Mouse (Mus musculus): ENCODE results near the gene Hist1h2bn. TPM values are rescaled to one million over a fixed set of nuclear protein-coding genes. Genes with fewer than 3 reads are reported as not detected.

The Hist1h2bn gene
- 1 to 10 TPM in 1 of 2 experiments, not detected in 1; 3.5 TPM for polyA plus RNA-seq (2017; shearing (Covaris generic))

DNA sequence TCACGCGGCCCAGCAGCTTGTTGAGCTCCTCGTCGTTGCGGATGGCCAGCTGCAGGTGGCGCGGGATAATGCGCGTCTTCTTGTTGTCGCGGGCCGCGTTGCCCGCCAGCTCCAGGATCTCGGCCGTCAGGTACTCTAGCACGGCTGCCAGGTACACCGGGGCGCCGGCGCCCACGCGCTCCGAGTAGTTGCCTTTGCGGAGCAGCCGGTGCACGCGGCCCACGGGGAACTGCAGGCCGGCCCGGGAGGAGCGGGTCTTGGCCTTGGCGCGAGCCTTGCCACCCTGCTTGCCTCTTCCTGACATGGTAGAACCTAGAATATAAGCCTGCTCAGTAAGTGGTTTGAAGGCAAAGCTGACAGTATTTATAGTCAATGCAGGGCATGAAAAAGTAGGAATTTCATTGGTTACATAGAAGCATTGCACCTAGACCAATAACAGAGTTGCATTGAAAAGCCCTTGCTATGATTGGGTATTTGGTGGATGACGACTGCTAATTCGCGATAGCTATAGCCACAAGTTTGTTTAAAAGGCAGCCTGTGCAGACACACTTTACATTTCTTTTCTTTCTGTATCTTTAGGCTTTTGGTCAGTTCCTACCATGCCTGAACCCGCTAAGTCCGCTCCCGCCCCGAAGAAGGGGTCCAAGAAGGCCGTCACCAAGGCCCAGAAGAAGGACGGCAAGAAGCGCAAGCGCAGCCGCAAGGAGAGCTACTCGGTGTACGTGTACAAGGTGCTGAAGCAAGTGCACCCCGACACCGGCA, at the start of gene Hist1h2bn, which contains the start of gene Hist1h2ak:
TSS of gene Hist1h2bn (plus strand) at position 600 of the 762 bp plus-strand sequence.
TSS of gene Hist1h2ak (minus strand) at position 304 of the 762 bp plus-strand sequence.

GRCm38 (mm10) chr13:21715864-21716539, 37.9 kb upstream of the Hist1h2bn start, which contains the start of the genes Hist1h2bl and Hist1h2ai:
Gene Hist1h2bl, minus strand, starts transcription at chr13:21716143.
Gene Hist1h2ai, plus strand, starts transcription at chr13:21716422.

GRCm38 (mm10) chr13:21717397-21718357, 36.2 kb upstream of the Hist1h2bn start, which contains the start of gene Hist1h3h:
Gene Hist1h3h, plus strand, starts transcription at chr13:21717659.

DNA sequence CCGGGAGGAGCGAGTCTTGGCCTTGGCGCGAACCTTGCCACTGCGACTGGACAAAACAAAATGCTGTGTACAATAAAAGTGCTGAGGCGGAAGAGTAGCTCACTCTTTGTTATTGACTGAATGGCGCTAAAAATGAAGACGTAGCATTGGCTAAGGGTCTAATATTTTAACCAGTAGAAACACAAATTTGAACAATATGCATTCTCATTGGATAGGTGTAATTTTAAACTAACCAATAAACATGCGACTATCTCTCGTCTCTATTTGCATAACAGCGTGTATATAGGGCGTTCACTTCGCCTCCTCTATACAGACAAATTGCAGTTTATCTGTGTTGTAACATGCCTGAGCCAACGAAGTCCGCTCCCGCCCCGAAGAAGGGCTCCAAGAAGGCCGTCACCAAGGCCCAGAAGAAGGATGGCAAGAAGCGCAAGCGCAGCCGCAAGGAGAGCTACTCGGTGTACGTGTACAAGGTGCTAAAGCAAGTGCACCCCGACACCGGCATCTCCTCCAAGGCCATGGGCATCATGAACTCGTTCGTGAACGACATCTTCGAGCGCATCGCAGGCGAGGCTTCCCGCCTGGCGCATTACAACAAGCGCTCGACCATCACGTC, 32.1 kb upstream of the Hist1h2bn start, which contains the start of gene Hist1h2bm:
TSS of gene Hist1h2bm (plus strand) at position 288 of the 616 bp plus-strand sequence.

GRCm38 (mm10) chr13:21734906-21735767, 18.8 kb upstream of the Hist1h2bn start, which contains the start of gene Hist1h4j:
Gene Hist1h4j, plus strand, starts transcription at chr13:21735064.

GRCm38 (mm10) chr13:21750159-21751017, 3.5 kb upstream of the Hist1h2bn start, which contains the start of gene Hist1h4k:
Gene Hist1h4k, minus strand, starts transcription at chr13:21750505.

DNA sequence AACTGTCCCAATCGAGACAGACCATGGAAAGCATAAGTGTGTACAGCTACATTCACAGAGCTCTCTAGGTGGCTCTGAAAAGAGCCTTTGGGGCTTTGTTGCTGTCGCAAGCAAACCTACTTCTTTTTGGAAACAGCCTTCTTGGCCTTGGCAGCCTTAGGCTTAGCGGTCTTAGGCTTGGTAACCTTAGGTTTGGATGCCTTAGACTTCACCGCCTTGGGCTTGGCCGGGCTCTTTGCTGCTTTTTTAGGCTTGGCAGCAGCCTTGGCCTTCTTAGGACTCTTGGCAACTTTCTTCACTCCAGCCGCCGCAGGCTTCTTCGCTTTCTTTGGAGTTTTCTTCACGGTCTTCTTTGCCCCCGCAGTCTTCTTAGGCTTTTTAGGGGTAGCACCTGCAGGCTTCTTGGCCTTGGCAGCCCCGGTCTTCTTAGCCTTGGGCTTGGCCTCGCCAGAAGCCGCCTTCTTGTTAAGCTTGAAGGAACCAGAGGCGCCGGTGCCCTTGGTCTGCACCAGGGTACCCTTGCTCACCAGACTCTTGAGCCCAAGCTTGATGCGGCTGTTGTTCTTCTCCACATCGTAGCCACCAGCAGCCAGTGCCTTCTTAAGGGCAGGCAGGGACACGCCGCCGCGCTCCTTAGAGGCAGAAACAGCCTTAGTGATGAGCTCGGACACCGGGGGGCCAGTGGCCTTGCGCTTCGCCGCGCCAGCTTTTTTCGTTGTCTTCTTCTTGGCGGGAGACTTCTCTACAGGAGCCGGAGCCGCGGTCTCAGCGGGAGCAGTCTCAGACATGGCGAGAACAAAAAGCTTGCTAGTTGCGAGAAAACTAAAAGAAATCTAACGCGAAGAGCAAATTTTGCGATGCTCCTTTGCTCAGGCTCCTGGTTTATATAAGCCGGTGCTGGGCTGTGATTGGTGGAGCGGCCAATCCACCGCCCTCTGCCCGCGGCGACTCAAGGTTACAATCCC, 26.1 kb downstream of the Hist1h2bn start, which contains the start of gene Hist1h1b:
TSS of gene Hist1h1b (minus strand) at position 859 of the 965 bp plus-strand sequence.

DNA sequence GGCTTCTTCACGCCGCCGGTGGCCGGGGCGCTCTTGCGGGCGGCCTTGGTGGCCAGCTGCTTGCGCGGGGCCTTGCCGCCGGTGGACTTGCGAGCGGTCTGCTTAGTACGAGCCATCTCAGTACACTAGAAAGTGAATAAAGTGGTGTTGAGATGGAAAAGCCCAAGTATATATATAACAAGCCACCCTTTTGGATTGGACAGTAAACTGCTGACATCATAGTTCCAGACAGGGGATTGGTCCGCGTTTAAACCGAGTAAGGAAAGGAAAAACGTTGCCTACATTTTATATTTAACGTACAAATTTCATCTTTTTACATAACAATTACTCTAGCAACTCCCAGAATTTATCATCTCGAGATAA, 29.3 kb downstream of the Hist1h2bn start, which contains the start of gene Hist1h3i:
TSS of gene Hist1h3i (minus strand) at position 116 of the 363 bp plus-strand sequence.

DNA sequence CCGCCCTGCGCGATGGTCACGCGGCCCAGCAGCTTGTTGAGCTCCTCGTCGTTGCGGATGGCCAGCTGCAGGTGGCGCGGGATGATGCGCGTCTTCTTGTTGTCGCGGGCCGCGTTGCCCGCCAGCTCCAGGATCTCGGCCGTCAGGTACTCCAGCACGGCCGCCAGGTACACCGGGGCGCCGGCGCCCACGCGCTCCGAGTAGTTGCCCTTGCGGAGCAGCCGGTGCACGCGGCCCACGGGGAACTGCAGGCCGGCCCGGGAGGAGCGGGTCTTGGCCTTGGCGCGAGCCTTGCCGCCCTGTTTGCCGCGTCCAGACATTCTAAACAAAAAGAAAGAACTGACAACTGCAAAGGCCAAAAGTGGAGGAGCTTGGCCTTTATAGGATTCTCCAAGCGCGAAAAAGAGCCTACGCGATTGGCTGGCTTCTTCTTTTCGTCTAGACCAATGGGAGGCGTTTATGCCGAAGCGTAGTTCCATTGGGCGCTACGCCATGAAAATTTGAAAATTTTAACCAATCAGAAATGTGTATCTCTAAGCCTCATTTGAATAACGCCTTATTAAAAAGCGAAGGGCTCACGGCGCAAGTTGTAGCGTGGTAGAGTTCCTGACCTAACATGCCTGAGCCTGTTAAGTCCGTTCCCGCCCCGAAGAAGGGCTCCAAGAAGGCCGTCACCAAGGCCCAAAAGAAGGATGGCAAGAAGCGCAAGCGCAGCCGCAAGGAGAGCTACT, 33.1 kb downstream of the Hist1h2bn start, which contains the start of the genes Hist1h2an and Hist1h2bp:
TSS of gene Hist1h2an (minus strand) at position 320 of the 731 bp plus-strand sequence.
TSS of gene Hist1h2bp (plus strand) at position 563 of the 731 bp plus-strand sequence.

Other genes starting within 250 kb of the Hist1h2bn start
- gene Zkscan8, start 223.0 kb upstream of the Hist1h2bn start, polyA plus RNA-seq (2017; shearing (Covaris generic)), result 1 to 10 TPM; 3.9 to 5.7 TPM
- not detected for gene Olfr1366, start 211.3 kb upstream of the Hist1h2bn start, polyA plus RNA-seq (2017; shearing (Covaris generic))
- under 1 TPM; 0.08 to 0.29 TPM for gene Olfr1535, start 194.2 kb upstream of the Hist1h2bn start, polyA plus RNA-seq (2017; shearing (Covaris generic))
- not detected for gene Olfr1364, start 172.4 kb upstream of the Hist1h2bn start, polyA plus RNA-seq (2017; shearing (Covaris generic))
- gene Olfr1362, start 140.1 kb upstream of the Hist1h2bn start, polyA plus RNA-seq (2017; shearing (Covaris generic)), result not detected
- gene Olfr11, start 111.6 kb upstream of the Hist1h2bn start, polyA plus RNA-seq (2017; shearing (Covaris generic)), result not detected
- not detected for gene Olfr1361, start 90.7 kb upstream of the Hist1h2bn start, polyA plus RNA-seq (2017; shearing (Covaris generic))
- under 1 TPM in 1 of 2 experiments, not detected in 1; 0.09 TPM for gene Olfr1360, start 76.7 kb upstream of the Hist1h2bn start, polyA plus RNA-seq (2017; shearing (Covaris generic))
- gene Olfr1359, start 56.0 kb upstream of the Hist1h2bn start, polyA plus RNA-seq (2017; shearing (Covaris generic)), result not detected
- under 1 TPM; 0.64 to 0.91 TPM for gene Hist1h2bl, start 38.0 kb upstream of the Hist1h2bn start, polyA plus RNA-seq (2017; shearing (Covaris generic))
- gene Hist1h2ai, start 37.7 kb upstream of the Hist1h2bn start, polyA plus RNA-seq (2017; shearing (Covaris generic)), result 10 to 100 TPM in 1 of 2 experiments, 1 to 10 TPM in 1; 8.5 to 16.3 TPM
- 1 to 10 TPM; 3.5 to 6.8 TPM for gene Hist1h3h, start 36.5 kb upstream of the Hist1h2bn start, polyA plus RNA-seq (2017; shearing (Covaris generic))
- gene Hist1h2bm, start 32.1 kb upstream of the Hist1h2bn start, polyA plus RNA-seq (2017; shearing (Covaris generic)), result 1 to 10 TPM; 1.4 to 2.6 TPM
- gene Hist1h4j, start 19.1 kb upstream of the Hist1h2bn start, polyA plus RNA-seq (2017; shearing (Covaris generic)), result 1 to 10 TPM in 1 of 2 experiments, not detected in 1; 1.2 TPM
- gene Hist1h4k, start 3.6 kb upstream of the Hist1h2bn start, polyA plus RNA-seq (2017; shearing (Covaris generic)), result 10 to 100 TPM; 14.4 to 26.1 TPM
- gene Hist1h2ak, start 296 bp upstream of the Hist1h2bn start, polyA plus RNA-seq (2017; shearing (Covaris generic)), result 1 to 10 TPM; 5.2 to 7.9 TPM
- 10 to 100 TPM; 12.2 to 12.7 TPM for gene Hist1h1b, start 26.5 kb downstream of the Hist1h2bn start, polyA plus RNA-seq (2017; shearing (Covaris generic))
- gene Hist1h3i, start 29.2 kb downstream of the Hist1h2bn start, polyA plus RNA-seq (2017; shearing (Covaris generic)), result 1 to 10 TPM; 1.3 to 2.5 TPM
- 10 to 100 TPM in 1 of 2 experiments, 1 to 10 TPM in 1; 1.0 to 13.1 TPM for gene Hist1h2an, start 33.1 kb downstream of the Hist1h2bn start, polyA plus RNA-seq (2017; shearing (Covaris generic))
- 1 to 10 TPM in 1 of 2 experiments, not detected in 1; 1.5 TPM for gene Hist1h2bp, start 33.3 kb downstream of the Hist1h2bn start, polyA plus RNA-seq (2017; shearing (Covaris generic))
- 10 to 100 TPM; 10.3 to 13.9 TPM for gene Hist1h2bq, start 56.1 kb downstream of the Hist1h2bn start, polyA plus RNA-seq (2017; shearing (Covaris generic))
- not detected for gene Hist1h2ao, start 56.3 kb downstream of the Hist1h2bn start, polyA plus RNA-seq (2017; shearing (Covaris generic))
- 10 to 100 TPM; 27.8 to 33.8 TPM for gene Hist1h4m, start 57.6 kb downstream of the Hist1h2bn start, polyA plus RNA-seq (2017; shearing (Covaris generic))
- gene Hist1h4n, start 78.1 kb downstream of the Hist1h2bn start, polyA plus RNA-seq (2017; shearing (Covaris generic)), result 10 to 100 TPM in 1 of 2 experiments, 1 to 10 TPM in 1; 6.0 to 10.8 TPM
- gene Hist1h2ap, start 79.4 kb downstream of the Hist1h2bn start, polyA plus RNA-seq (2017; shearing (Covaris generic)), result 100 to 1,000 TPM; 513 to 599 TPM
- gene Hist1h2br, start 79.6 kb downstream of the Hist1h2bn start, polyA plus RNA-seq (2017; shearing (Covaris generic)), result 10 to 100 TPM; 10.1 to 13.9 TPM
- gene Zfp184, start 191.0 kb downstream of the Hist1h2bn start, polyA plus RNA-seq (2017; shearing (Covaris generic)), result under 1 TPM in 1 of 2 experiments, not detected in 1; 0.09 TPM
- not detected for gene Pom121l2, start 227.1 kb downstream of the Hist1h2bn start, polyA plus RNA-seq (2017; shearing (Covaris generic))

All from activated CD4-positive, CD25-positive, alpha-beta regulatory T cell (primary cell).